Mouse (Mus musculus): ENCODE measurements around the gene Nmbr. TPM values are rescaled to one million over a fixed set of nuclear protein-coding genes. Genes with fewer than 3 reads are reported as not detected.

Nmbr gene
- total and polyA plus RNA-seq, 3 experiments: 0.12 to 1.1 TPM; not detected in 1

GRCm38 (mm10) chr10:14690349-14690748 is 15.0 kb upstream of the Nmbr start:
- Histone ChIP-seq H3K27ac (ENCODE audit: control insufficient read depth, low read depth, low read length) (no peak overlapping the region), H3K36me3 (ENCODE audit: control insufficient read depth in 1 of 2, insufficient read depth in 2 of 2, low read length in 2 of 2) (peaks cover 6 to 14% of the 10 kb centered on the region in 2 experiments; a peak in 3 of 4 replicates), H3K27me3 (ENCODE audit: control insufficient read depth in 1 of 2, insufficient read depth in 2 of 2, low read length in 2 of 2) (no peaks in the 10 kb centered on the region), H3K4me3 (ENCODE audit: control insufficient read depth in 1 of 2, insufficient read depth in 1 of 2, low read depth in 2 of 2, low read length in 2 of 2) (no peak overlapping the region), H3K4me1 (ENCODE audit: control insufficient read depth in 1 of 2, insufficient read depth in 2 of 2, low read length in 2 of 2) (peaks cover 4 to 10% of the 10 kb centered on the region in 2 experiments), H3K9ac (ENCODE audit: control insufficient read depth, low read depth, low read length, poor library complexity, severe bottlenecking) (no peak overlapping the region), H3K9me3 (replicated peaks; ENCODE audit: insufficient read depth, low read length) (no peaks in the 10 kb centered on the region), H3K79me2 (ENCODE audit: control insufficient read depth, insufficient read depth, low read length, poor library complexity) (peaks cover 9% of the 10 kb centered on the region; the same call in 1 of the 2 replicates)
- DNase-seq (ENCODE audit: low read depth, low spot score): no peak
- no peak for TF ChIP-seq USF1 (IDR thresholded peaks at IDR 0.05; ENCODE audit: low read depth, low read length)
- TF ChIP-seq UBTF (IDR thresholded peaks at IDR 0.05; ENCODE audit: borderline replicate concordance, insufficient read depth, low read depth, low read length): no peak
- TF ChIP-seq POLR2AphosphoS2 (IDR thresholded peaks at IDR 0.05; ENCODE audit: low read length): no peak
- TF ChIP-seq MAZ (IDR thresholded peaks at IDR 0.05; ENCODE audit: low read depth, low read length): no peak
- no peak for TF ChIP-seq RAD21 (IDR thresholded peaks at IDR 0.05; ENCODE audit: low read depth, low read length)
- no peak for TF ChIP-seq BHLHE40 (IDR thresholded peaks at IDR 0.05; ENCODE audit: borderline replicate concordance, low read depth, low read length)
- no peak for TF ChIP-seq POLR2AphosphoS5 (IDR thresholded peaks at IDR 0.05; ENCODE audit: borderline replicate concordance, low read depth, low read length)
- TF ChIP-seq NELFE (IDR thresholded peaks at IDR 0.05; ENCODE audit: low read depth, low read length): no peak
- no peak for TF ChIP-seq E2F4 (IDR thresholded peaks at IDR 0.05; ENCODE audit: borderline replicate concordance, low read depth, low read length)
- no peak for TF ChIP-seq JUND (IDR thresholded peaks at IDR 0.05; ENCODE audit: low read depth, low read length)
- no peak for TF ChIP-seq ZMIZ1 (IDR thresholded peaks at IDR 0.05; ENCODE audit: low read depth, low read length)

DNA sequence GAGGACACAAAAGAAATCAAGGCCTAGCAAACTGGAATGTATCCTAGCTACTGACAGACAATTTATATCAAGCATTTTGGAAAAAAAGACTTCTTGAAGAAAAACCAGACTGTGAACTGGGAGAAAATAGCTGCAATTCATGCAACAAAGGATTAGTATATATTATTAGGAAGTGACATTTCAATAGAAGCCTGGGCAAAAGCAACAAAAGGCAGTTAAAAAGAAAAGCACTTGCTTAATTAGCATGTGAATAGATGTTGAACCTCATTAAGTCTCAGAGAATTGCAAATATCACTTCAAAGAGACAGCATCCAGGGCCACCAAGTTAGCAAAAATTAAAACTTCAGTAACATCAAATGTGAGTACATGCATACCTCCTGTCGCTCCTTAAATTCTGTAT is 2.2 kb upstream of the Nmbr start:
- no peak for DNase-seq (ENCODE audit: low read depth, low spot score)
- H3K9me3 ChIP-seq (replicated peaks; ENCODE audit: insufficient read depth, low read length): no peaks in the 10 kb centered on the region
- H3K27me3 ChIP-seq (ENCODE audit: control insufficient read depth in 1 of 2, insufficient read depth in 2 of 2, low read length in 2 of 2): no peaks in the 10 kb centered on the region
- no peak overlapping the region for H3K4me3 ChIP-seq (ENCODE audit: control insufficient read depth in 1 of 2, insufficient read depth in 1 of 2, low read depth in 2 of 2, low read length in 2 of 2)
- no peak for TF ChIP-seq JUND (IDR thresholded peaks at IDR 0.05; ENCODE audit: low read depth, low read length)
- no peak for TF ChIP-seq POLR2A (IDR thresholded peaks at IDR 0.05; ENCODE audit: control insufficient read depth in 1 of 2, insufficient read depth in 1 of 2, low read depth in 1 of 2, low read length in 2 of 2, poor library complexity in 1 of 2)
- no peak for TF ChIP-seq RAD21 (IDR thresholded peaks at IDR 0.05; ENCODE audit: low read depth, low read length)
- TF ChIP-seq TAL1 (IDR thresholded peaks at IDR 0.05; ENCODE audit: low read length): no peak
- TF ChIP-seq ZC3H11A (IDR thresholded peaks at IDR 0.05; ENCODE audit: low read depth, low read length): no peak
- TF ChIP-seq UBTF (IDR thresholded peaks at IDR 0.05; ENCODE audit: borderline replicate concordance, insufficient read depth, low read depth, low read length): no peak
- no peak for TF ChIP-seq CHD1 (IDR thresholded peaks at IDR 0.05; ENCODE audit: low read depth, low read length)
- no peak for TF ChIP-seq MAFK (IDR thresholded peaks at IDR 0.05; ENCODE audit: borderline replicate concordance, low read depth, low read length)
- no peak for TF ChIP-seq E2F4 (IDR thresholded peaks at IDR 0.05; ENCODE audit: borderline replicate concordance, low read depth, low read length)
- TF ChIP-seq ZKSCAN1 (IDR thresholded peaks at IDR 0.05; ENCODE audit: low read depth, low read length): no peak
- TF ChIP-seq ELF1 (IDR thresholded peaks at IDR 0.05; ENCODE audit: low read depth, low read length): no peak
- TF ChIP-seq EP300 (IDR thresholded peaks at IDR 0.05; ENCODE audit: low read depth in 1 of 2, low read length in 2 of 2): no peak
- no peak for TF ChIP-seq CHD2 (IDR thresholded peaks at IDR 0.05; ENCODE audit: low read length)
- H3K4me1 ChIP-seq (ENCODE audit: control insufficient read depth in 1 of 2, insufficient read depth in 2 of 2, low read length in 2 of 2): peaks cover 0 to 5% of the 10 kb centered on the region in 2 experiments; a peak in 3 of 4 replicates
- no peak overlapping the region for H3K27ac ChIP-seq (ENCODE audit: control insufficient read depth, low read depth, low read length)
- H3K9ac ChIP-seq (ENCODE audit: control insufficient read depth, low read depth, low read length, poor library complexity, severe bottlenecking): no peak overlapping the region
- peaks cover 23% of the 10 kb centered on the region for H3K79me2 ChIP-seq (ENCODE audit: control insufficient read depth, insufficient read depth, low read length, poor library complexity)
- peaks cover 3 to 11% of the 10 kb centered on the region in 2 experiments; a peak in 3 of 4 replicates for H3K36me3 ChIP-seq (ENCODE audit: control insufficient read depth in 1 of 2, insufficient read depth in 2 of 2, low read length in 2 of 2)

All from MEL (cell line).